Mouse (Mus musculus): ENCODE results near the gene Apc2.

DNA sequence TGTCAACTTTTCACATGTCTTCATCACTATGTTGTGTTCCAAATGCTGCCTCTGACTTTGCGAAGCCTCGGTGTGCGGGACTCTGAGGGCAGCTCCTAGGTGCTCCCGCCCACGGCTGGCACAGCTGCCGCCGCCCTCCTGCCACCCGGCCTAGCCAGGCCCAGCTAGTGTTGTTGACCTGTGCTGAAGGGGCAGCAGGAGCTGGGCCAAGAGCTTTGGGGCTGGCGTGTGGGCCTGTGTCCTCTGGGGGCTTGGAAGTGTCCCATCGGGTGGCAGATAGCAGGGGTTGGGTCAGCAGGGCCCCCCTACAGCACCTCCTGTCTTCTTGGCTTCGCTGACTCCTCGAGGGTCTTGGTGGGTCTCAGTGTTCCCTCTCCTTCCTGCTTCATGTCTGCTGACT, 16.5 kb upstream of the Apc2 start:
- TF ChIP-seq CTCF (IDR thresholded peaks at IDR 0.05; ENCODE audit: insufficient read depth, low read length), result no peak
- no peak for TF ChIP-seq POLR2A (IDR thresholded peaks at IDR 0.05; ENCODE audit: borderline replicate concordance, extremely low read depth, low read depth, low read length)
